Mouse (Mus musculus): ENCODE data around the gene Kctd12b.
A peak's percentile ranks its signal among the peaks of the same experiment; 100 is the strongest.
"Not testable (repeated sequence)": the region's sequence is repeated elsewhere in the genome, so short reads cannot be mapped to it uniquely, and the experiment has no call there.

The Kctd12b gene

GRCm38 (mm10) chrX:153695782-153696395, at the start of gene Kctd12b:
Gene Kctd12b (minus strand): TSS chrX:153696391.
- peak in 1 of 2 experiments; percentile 5 for DNase-seq

- DNase-seq = no peak
Measured at GRCm38 (mm10) chrX:153742493-153742892, 46.3 kb upstream of the Kctd12b start.

- DNase-seq = no peak
Measured at GRCm38 (mm10) chrX:153735697-153736096, 39.5 kb upstream of the Kctd12b start.

- DNase-seq = no peak
Measured at GRCm38 (mm10) chrX:153724400-153724799, 28.2 kb upstream of the Kctd12b start.

- DNase-seq = peak; percentile 48 to 49
Measured at GRCm38 (mm10) chrX:153723110-153723916, 27.1 kb upstream of the Kctd12b start, which contains the start of gene Nbdy. Gene Nbdy (plus strand): TSS chrX:153723590.

- peak in 1 of 2 experiments; percentile 6 for DNase-seq
Measured at GRCm38 (mm10) chrX:153719602-153720001, 23.4 kb upstream of the Kctd12b start.

GRCm38 (mm10) chrX:153716716-153717115, 20.5 kb upstream of the Kctd12b start:
- DNase-seq = no peak

GRCm38 (mm10) chrX:153707735-153708134, 11.5 kb upstream of the Kctd12b start:
- DNase-seq = peak in 1 of 2 experiments; percentile 7

- no peak for DNase-seq
Measured at GRCm38 (mm10) chrX:153700463-153700862, 4.3 kb upstream of the Kctd12b start.

GRCm38 (mm10) chrX:153668233-153668632, 28.0 kb downstream of the Kctd12b start:
- DNase-seq = not testable (repeated sequence)

GRCm38 (mm10) chrX:153664903-153665302, 31.3 kb downstream of the Kctd12b start:
- DNase-seq = peak in 1 of 2 experiments; percentile 2

- no peak for DNase-seq
Measured at GRCm38 (mm10) chrX:153656949-153657348, 39.2 kb downstream of the Kctd12b start.

- no peak for DNase-seq
Measured at GRCm38 (mm10) chrX:153640615-153641014, 55.6 kb downstream of the Kctd12b start.

GRCm38 (mm10) chrX:153636247-153636646, 59.9 kb downstream of the Kctd12b start:
- no peak for DNase-seq

All from lung, adult 18-20 months (tissue).